Mouse (Mus musculus) C2C12 (cell line): ENCODE measurements around the gene Slc16a10. TPM values are rescaled to one million over a fixed set of nuclear protein-coding genes. Genes with fewer than 3 reads are reported as not detected.

Source experiments
- H3K27me3 ChIP-seq: one replicate; pipeline ENCODE4 v1.6.1; 2011; ENCODE audit not compliant: control insufficient read depth, insufficient read depth, insufficient read length
- H3K36me3 ChIP-seq: one replicate; pipeline ENCODE4 v1.6.1; 2011; ENCODE audit not compliant: control insufficient read depth, insufficient read depth
- H3K4me3 ChIP-seq: one replicate; pipeline ENCODE4 v1.5.1; 2011; ENCODE audit warnings: mild to moderate bottlenecking, control low read depth; ENCODE audit not compliant: poor library complexity, insufficient read depth, severe bottlenecking
- H3K79me2 ChIP-seq: one replicate; pipeline ENCODE4 v1.6.1; 2011; ENCODE audit not compliant: control insufficient read depth, insufficient read depth
- H3K79me3 ChIP-seq: one replicate; pipeline ENCODE4 v1.6.1; 2011; ENCODE audit warnings: low read depth, control low read depth
- H3ac ChIP-seq: one replicate; pipeline ENCODE3; 2011; ENCODE audit warnings: low read depth; ENCODE audit not compliant: control insufficient read depth, insufficient read length
- CEBPB ChIP-seq: IDR thresholded peaks from one replicate; pipeline ENCODE4 v1.6.1; 2011; ENCODE audit warnings: low read depth, mild to moderate bottlenecking, control low read depth, moderate library complexity
- CTCF ChIP-seq: IDR thresholded peaks from one replicate; pipeline ENCODE4 v1.5.1; 2011; ENCODE audit not compliant: control insufficient read depth, insufficient read depth, insufficient read length
- FOSL1 ChIP-seq: IDR thresholded peaks from one replicate; pipeline ENCODE4 v1.8.0; 2011; ENCODE audit warnings: mild to moderate bottlenecking, low read length; ENCODE audit not compliant: poor library complexity, insufficient read depth, severe bottlenecking
- MAX ChIP-seq: IDR thresholded peaks from one replicate; pipeline ENCODE4 v1.6.1; 2011; ENCODE audit warnings: mild to moderate bottlenecking, control low read depth
- MYOD1 ChIP-seq: IDR thresholded peaks from one replicate; pipeline ENCODE4 v1.6.1; 2011; ENCODE audit warnings: low read depth; ENCODE audit not compliant: control insufficient read depth, insufficient read length
- MYOG ChIP-seq: IDR thresholded peaks from one replicate; pipeline ENCODE4 v1.6.1; 2011; ENCODE audit not compliant: control insufficient read depth, insufficient read length; ENCODE audit errors: extremely low read depth
- USF1 ChIP-seq: IDR thresholded peaks from one replicate; pipeline ENCODE4 v1.6.1; 2011; ENCODE audit warnings: low read depth, mild to moderate bottlenecking, control low read depth, moderate library complexity
- polyA plus RNA-seq: library from polyadenylated mRNA; unstranded; fragments of >200 nt; fragmentation: generic; extraction: Trizol; gene quantifications from one replicate; pipeline ENCODE4 v1.2.1, GENCODE M21; 2012; ENCODE audit warnings: missing spikeins

Slc16a10 gene
- polyA plus RNA-seq, 1 experiment: 1.5 TPM

GRCm38 (mm10) chr10:40054455-40054854 is 87.6 kb downstream of the Slc16a10 start:
- Histone ChIP-seq H3K36me3 (no peaks in the 10 kb centered on the region), H3ac (no peak overlapping the region), H3K79me2 (no peaks in the 10 kb centered on the region), H3K27me3 (no peaks in the 10 kb centered on the region), H3K79me3 (no peaks in the 10 kb centered on the region), H3K4me3 (no peak overlapping the region)
- TF ChIP-seq FOSL1 (no peak), MAX (no peak), CEBPB (no peak), MYOD1 (no peak), USF1 (no peak), CTCF (no peak), MYOG (no peak)

- no peak overlapping the region for H3K4me3 ChIP-seq
- H3K36me3 ChIP-seq: no peaks in the 10 kb centered on the region
- no peaks in the 10 kb centered on the region for H3K79me3 ChIP-seq
- no peaks in the 10 kb centered on the region for H3K27me3 ChIP-seq
- H3K79me2 ChIP-seq: no peaks in the 10 kb centered on the region
- TF ChIP-seq MYOD1 (no peak), USF1 (no peak), MAX (no peak), CTCF (no peak), FOSL1 (no peak), MYOG (no peak), CEBPB (no peak)
- H3ac ChIP-seq: no peak overlapping the region
Measured at GRCm38 (mm10) chr10:40053896-40054295, 88.2 kb downstream of the Slc16a10 start.

DNA sequence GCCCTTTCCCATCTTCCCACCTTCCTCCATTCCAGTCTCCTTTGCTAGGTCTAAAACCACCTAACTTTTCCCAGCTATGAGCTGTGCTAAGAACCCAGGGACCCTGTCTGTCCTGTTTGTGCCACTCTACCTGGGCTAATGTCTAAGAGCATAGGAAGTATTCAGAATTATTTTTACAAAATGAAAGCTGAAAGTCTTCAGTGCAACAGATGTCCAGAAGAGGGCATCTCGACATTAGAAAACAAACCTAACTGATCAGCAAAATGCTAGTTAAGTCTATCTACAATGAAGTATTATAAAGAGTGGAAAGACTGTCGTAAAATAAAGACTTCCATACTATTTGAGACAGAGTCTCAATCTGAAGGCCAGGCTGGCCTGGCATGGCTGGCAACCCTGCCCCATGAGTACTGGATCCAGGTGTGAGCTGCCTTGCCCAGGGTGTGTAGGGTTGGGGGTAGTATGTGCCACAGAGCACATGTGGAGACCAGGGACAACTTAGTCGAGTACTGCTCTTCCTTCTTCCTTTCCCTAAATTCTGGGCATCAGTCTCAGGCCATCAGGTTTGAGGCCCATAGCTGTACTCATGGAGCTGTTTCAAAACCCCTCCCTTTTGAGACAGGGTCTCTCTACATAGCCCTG is 88.7 kb downstream of the Slc16a10 start:
- Histone ChIP-seq H3K27me3 (no peaks in the 10 kb centered on the region), H3K79me3 (no peaks in the 10 kb centered on the region), H3K36me3 (no peaks in the 10 kb centered on the region), H3K4me3 (no peak overlapping the region), H3K79me2 (no peaks in the 10 kb centered on the region), H3ac (no peak overlapping the region)
- TF ChIP-seq FOSL1 (no peak), CTCF (no peak), MYOG (no peak), MAX (peak; percentile 9), CEBPB (no peak)

GRCm38 (mm10) chr10:40051997-40052396 is 90.1 kb downstream of the Slc16a10 start:
- no peaks in the 10 kb centered on the region for H3K27me3 ChIP-seq
- no peaks in the 10 kb centered on the region for H3K79me2 ChIP-seq
- no peaks in the 10 kb centered on the region for H3K36me3 ChIP-seq
- TF ChIP-seq CTCF: no peak
- TF ChIP-seq CEBPB: no peak
- no peak overlapping the region for H3K4me3 ChIP-seq
- no peak overlapping the region for H3ac ChIP-seq
- no peaks in the 10 kb centered on the region for H3K79me3 ChIP-seq

- no peak overlapping the region for H3K4me3 ChIP-seq
- no peak overlapping the region for H3ac ChIP-seq
- no peaks in the 10 kb centered on the region for H3K27me3 ChIP-seq
- TF ChIP-seq MAX: no peak
- no peak for TF ChIP-seq CTCF
- TF ChIP-seq MYOG: no peak
- no peak for TF ChIP-seq MYOD1
- TF ChIP-seq FOSL1: no peak
- H3K79me3 ChIP-seq: no peaks in the 10 kb centered on the region
- no peaks in the 10 kb centered on the region for H3K79me2 ChIP-seq
- H3K36me3 ChIP-seq: no peaks in the 10 kb centered on the region
Measured at GRCm38 (mm10) chr10:40050763-40051162, 91.3 kb downstream of the Slc16a10 start.

DNA sequence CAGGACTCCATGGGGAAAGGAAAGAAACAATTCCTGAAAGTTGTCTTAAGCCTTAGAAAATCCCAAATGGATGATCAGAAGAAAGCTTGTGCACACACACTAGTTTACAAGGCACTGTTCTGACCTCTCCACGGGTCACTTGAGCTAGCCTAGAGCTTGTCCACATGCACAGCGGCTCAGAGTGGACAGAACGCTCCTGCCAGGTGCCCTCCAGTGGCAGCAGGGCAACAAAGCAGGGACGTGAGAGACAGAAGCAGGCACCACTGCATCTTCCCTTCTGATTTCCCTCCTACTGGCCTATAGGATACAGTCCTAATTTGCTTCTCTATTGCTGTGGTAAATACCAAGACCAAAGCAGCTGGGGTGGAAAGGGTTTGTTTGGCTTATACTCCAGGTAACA is 100.7 kb downstream of the Slc16a10 start:
- peak; percentile 32 for TF ChIP-seq CTCF
- TF ChIP-seq USF1: no peak
- no peaks in the 10 kb centered on the region for H3K79me2 ChIP-seq

More for the DNA sequence above, 100.7 kb downstream of the Slc16a10 start:
- H3ac ChIP-seq: no peak overlapping the region
- no peak overlapping the region for H3K4me3 ChIP-seq
- no peaks in the 10 kb centered on the region for H3K79me3 ChIP-seq
- H3K27me3 ChIP-seq: no peaks in the 10 kb centered on the region
- no peaks in the 10 kb centered on the region for H3K36me3 ChIP-seq
